Mouse (Mus musculus) spleen, postnatal 0 days (tissue): ENCODE results near the gene Olfr729. TPM values are rescaled to one million over a fixed set of nuclear protein-coding genes. Genes with fewer than 3 reads are reported as not detected.

Experiments used
- polyA plus RNA-seq: library from polyadenylated mRNA; unstranded; fragments of >200 nt; fragmentation: Nextera tagmentation; extraction: Ambion mirVana; gene quantifications from 2 replicates; pipeline ENCODE4 v1.2.1, GENCODE M21; 2015

The Olfr729 gene
- not detected in 2 replicates for polyA plus RNA-seq

GRCm38 (mm10) chr14:50152810-50153209, at the start of gene Olfr729:
TSS of gene Olfr729 (minus strand) at chr14:50152910.

GRCm38 (mm10) chr14:50188098-50188497, 35.4 kb upstream of the Olfr729 start, which contains the start of gene Olfr730:
TSS of gene Olfr730 (minus strand) at chr14:50188198.

GRCm38 (mm10) chr14:50142580-50142979, 10.1 kb downstream of the Olfr729 start, which contains the start of gene Olfr728:
TSS of gene Olfr728 (minus strand) at chr14:50142680.

GRCm38 (mm10) chr14:50122886-50123285, 29.8 kb downstream of the Olfr729 start, which contains the start of gene Olfr727:
TSS of gene Olfr727 (plus strand) at chr14:50123186.

Other genes with a start within 250 kb of the Olfr729 start
- gene Olfr723, start 221.1 kb downstream of the Olfr729 start, polyA plus RNA-seq, result not detected in 2 replicates
- gene Olfr724, start 189.6 kb downstream of the Olfr729 start, polyA plus RNA-seq, result not detected in 2 replicates
- not detected in 2 replicates for gene Olfr725, start 112.5 kb downstream of the Olfr729 start, polyA plus RNA-seq
- not detected in 2 replicates for gene Olfr726, start 62.0 kb downstream of the Olfr729 start, polyA plus RNA-seq
- gene Olfr727, start 29.7 kb downstream of the Olfr729 start, polyA plus RNA-seq, result not detected in 2 replicates
- not detected in 2 replicates for gene Olfr728, start 10.2 kb downstream of the Olfr729 start, polyA plus RNA-seq
- not detected in 2 replicates for gene Olfr730, start 35.3 kb upstream of the Olfr729 start, polyA plus RNA-seq
- gene Olfr731, start 89.0 kb upstream of the Olfr729 start, polyA plus RNA-seq, result not detected in 2 replicates
- gene Olfr732, start 131.3 kb upstream of the Olfr729 start, polyA plus RNA-seq, result not detected in 2 replicates
- gene Olfr733, start 148.6 kb upstream of the Olfr729 start, polyA plus RNA-seq, result not detected in 2 replicates
- not detected in 2 replicates for gene Olfr734, start 173.9 kb upstream of the Olfr729 start, polyA plus RNA-seq
- not detected in 2 replicates for gene Olfr735, start 196.0 kb upstream of the Olfr729 start, polyA plus RNA-seq
- 0.20 and 0.44 TPM in 2 replicates for gene Tlr11, start 205.0 kb upstream of the Olfr729 start, polyA plus RNA-seq
- gene Olfr736, start 228.3 kb upstream of the Olfr729 start, polyA plus RNA-seq, result not detected in 2 replicates